In the genomic region with DNA sequence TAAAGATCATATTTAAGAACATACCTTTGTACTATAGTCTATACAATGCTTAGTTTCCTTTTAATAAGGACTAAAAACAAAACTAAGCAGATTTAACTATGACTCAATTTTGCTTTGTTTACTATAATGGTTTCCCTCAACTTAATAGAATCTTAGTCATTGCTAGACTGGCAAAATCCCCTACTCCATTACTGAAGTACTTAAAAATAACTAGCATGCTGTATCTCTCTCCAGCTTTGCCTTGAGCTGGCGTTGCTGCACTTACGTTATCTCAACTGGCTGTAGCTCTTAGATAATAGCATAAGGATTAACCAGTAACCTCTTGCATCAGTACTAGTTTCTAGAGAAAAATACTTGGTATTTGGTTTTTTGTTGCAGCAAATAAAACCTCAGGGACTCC, we compare ENCODE assay signal across 24 mouse cellular contexts.
DNase-seq lines count a peak whose midpoint lies in the region; ATAC-seq and TF ChIP-seq lines count a peak whose summit lies in the region.
"Had no signal": no experiment of that assay in that cellular context is flagged by ENCODE, and none has a peak within 500 bp of the region (broad histone marks: within the 10 kb centered on the region; RNA-seq: fewer than 3 reads in every experiment).

No protein-coding gene starts in this region.

- H3K79me2 ChIP-seq in MEL (ENCODE audit: control insufficient read depth, insufficient read depth, low read length, poor library complexity): no peaks in the 10 kb centered on the region

- H3K27ac ChIP-seq in MEL (ENCODE audit: control insufficient read depth, low read depth, low read length): peak overlapping the region; percentile 62
- peak overlapping the region; percentile 66; the same call in 1 of the 2 replicates for H3K27ac ChIP-seq in liver, embryonic 12.5 days
- H3K27ac ChIP-seq in layer of hippocampus, adult 2 months: no peak overlapping the region
- H3K27ac ChIP-seq in forebrain, embryonic 14.5 days (ENCODE audit: low read depth, low read length): no peak overlapping the region
- H3K27ac ChIP-seq: embryonic facial prominence, embryonic 10.5 days; heart, adult 2 months; hindbrain, embryonic 15.5 days; left cerebral cortex, adult 2 months; lung, embryonic 15.5 days; neural tube, embryonic 15.5 days had no signal

- no peak overlapping the region for H3K4me3 ChIP-seq in MEL (ENCODE audit: control insufficient read depth in 1 of 2, insufficient read depth in 1 of 2, low read depth in 2 of 2, low read length in 2 of 2)
- no peak overlapping the region for H3K4me3 ChIP-seq in liver, embryonic 12.5 days
- H3K4me3 ChIP-seq in layer of hippocampus, adult 2 months: no peak overlapping the region
- H3K4me3 ChIP-seq in forebrain, embryonic 14.5 days (ENCODE audit: low read depth, low read length): no peak overlapping the region
- H3K4me3 ChIP-seq: embryonic facial prominence, embryonic 10.5 days; heart, adult 2 months; hindbrain, embryonic 15.5 days; left cerebral cortex, adult 2 months; lung, embryonic 15.5 days; neural tube, embryonic 15.5 days had no signal

- ATAC-seq in erythroblast, adult 5-6 weeks (replicated peaks; ENCODE audit: low FRiP score, poor library complexity, severe bottlenecking): peak; percentile 87
- peak; percentile 85 for ATAC-seq in liver, embryonic 12.5 days
- peak; percentile 82 for ATAC-seq in megakaryocyte progenitor cell, adult 5-6 weeks (replicated peaks; ENCODE audit: poor library complexity)
- no peak for ATAC-seq in forebrain, embryonic 14.5 days
- ATAC-seq: intestine, embryonic 16.5 days had no signal

- 29% methylated on average over 2 of the region's 2 CpGs for WGBS in liver, embryonic 12.5 days (ENCODE audit: insufficient replicate concordance)
- WGBS in forebrain, embryonic 14.5 days: 85% methylated on average over 2 of the region's 2 CpGs

- TF ChIP-seq EP300 in MEL (IDR thresholded peaks at IDR 0.05; ENCODE audit: low read depth in 1 of 2, low read length in 2 of 2): peak; percentile 92 to 94

- peaks cover 16 to 20% of the 10 kb centered on the region in 2 experiments for H3K36me3 ChIP-seq in MEL (ENCODE audit: control insufficient read depth in 1 of 2, insufficient read depth in 2 of 2, low read length in 2 of 2)
- peaks cover 59% of the 10 kb centered on the region for H3K36me3 ChIP-seq in liver, embryonic 12.5 days
- peaks cover 77% of the 10 kb centered on the region for H3K36me3 ChIP-seq in forebrain, embryonic 14.5 days (ENCODE audit: control insufficient read depth, insufficient read depth, low read length)

- H3K9me3 ChIP-seq in MEL (replicated peaks; ENCODE audit: insufficient read depth, low read length): no peaks in the 10 kb centered on the region
- 0 out of 2 replicates have a peak, but pooled peaks cover 2% of the 10 kb centered on the region for H3K9me3 ChIP-seq in liver, embryonic 12.5 days (replicated peaks)
- H3K9me3 ChIP-seq in forebrain, embryonic 14.5 days (replicated peaks; ENCODE audit: control insufficient read depth, low read length): no peaks in the 10 kb centered on the region
- H3K9me3 ChIP-seq: embryonic facial prominence, embryonic 10.5 days; hindbrain, embryonic 15.5 days; lung, embryonic 15.5 days; neural tube, embryonic 15.5 days had no signal

- H3K4me2 ChIP-seq in liver, embryonic 12.5 days: peak overlapping the region; percentile 34
- no peak overlapping the region for H3K4me2 ChIP-seq in forebrain, embryonic 14.5 days (ENCODE audit: low read length)
- H3K4me2 ChIP-seq: hindbrain, embryonic 15.5 days; lung, embryonic 15.5 days; neural tube, embryonic 15.5 days had no signal

- TF ChIP-seq POLR2A in MEL (IDR thresholded peaks at IDR 0.05; ENCODE audit: control insufficient read depth in 1 of 2, insufficient read depth in 1 of 2, low read depth in 1 of 2, low read length in 2 of 2, poor library complexity in 1 of 2): no peak

- DNase-seq in MEL (ENCODE audit: low read depth, low spot score): peak; percentile 80
- no peak for DNase-seq in layer of hippocampus, adult 2 months (ENCODE audit: low spot score in 2 of 2)
- no peak for DNase-seq in layer of hippocampus, adult 18-20 months (ENCODE audit: low spot score in 2 of 2)
- no peak for DNase-seq in cerebellum, postnatal 10 days
- DNase-seq in forebrain, embryonic 14.5 days (ENCODE audit: low spot score): no peak
- DNase-seq: adrenal gland, adult 8-10 months; B cell, adult 2 months; cerebellum, adult 2 months; gastrocnemius, postnatal 36 days; heart, adult 2 months; heart, postnatal 4 days; kidney, adult 9 months; kidney, postnatal 14 days; layer of hippocampus, adult 9-11 months; lung, postnatal 36 days had no signal

- TF ChIP-seq RAD21 in MEL (IDR thresholded peaks at IDR 0.05; ENCODE audit: low read depth, low read length): no peak

- peaks cover 8 to 11% of the 10 kb centered on the region in 2 experiments for H3K4me1 ChIP-seq in MEL (ENCODE audit: control insufficient read depth in 1 of 2, insufficient read depth in 2 of 2, low read length in 2 of 2)
- peaks cover 23% of the 10 kb centered on the region for H3K4me1 ChIP-seq in liver, embryonic 12.5 days
- no peaks in the 10 kb centered on the region for H3K4me1 ChIP-seq in forebrain, embryonic 14.5 days (ENCODE audit: control insufficient read depth, insufficient read depth, low read length)
- H3K4me1 ChIP-seq: embryonic facial prominence, embryonic 10.5 days; hindbrain, embryonic 15.5 days; lung, embryonic 15.5 days; neural tube, embryonic 15.5 days had no signal

- H3K9ac ChIP-seq in MEL (ENCODE audit: control insufficient read depth, low read depth, low read length, poor library complexity, severe bottlenecking): no peak overlapping the region
- H3K9ac ChIP-seq in liver, embryonic 12.5 days: no peak overlapping the region
- no peak overlapping the region for H3K9ac ChIP-seq in forebrain, embryonic 14.5 days (ENCODE audit: low read length)
- H3K9ac ChIP-seq: hindbrain, embryonic 15.5 days; lung, embryonic 15.5 days; neural tube, embryonic 15.5 days had no signal

- no peak for TF ChIP-seq CTCF in MEL (IDR thresholded peaks at IDR 0.05 in 2 of 3, conservative IDR thresholded peaks at IDR 0.05 in 1 of 3; ENCODE audit: control insufficient read depth in 1 of 3, insufficient read depth in 1 of 3, low read depth in 2 of 3, low read length in 3 of 3, poor library complexity in 1 of 3, severe bottlenecking in 1 of 3)
- TF ChIP-seq CTCF in layer of hippocampus, adult 2 months (conservative IDR thresholded peaks at IDR 0.05): no peak

- H3K27me3 ChIP-seq in MEL (ENCODE audit: control insufficient read depth in 1 of 2, insufficient read depth in 2 of 2, low read length in 2 of 2): no peaks in the 10 kb centered on the region
- no peaks in the 10 kb centered on the region for H3K27me3 ChIP-seq in liver, embryonic 12.5 days (replicated peaks)
- H3K27me3 ChIP-seq in forebrain, embryonic 14.5 days (replicated peaks; ENCODE audit: control insufficient read depth, insufficient read depth, low read length): no peaks in the 10 kb centered on the region
- H3K27me3 ChIP-seq: hindbrain, embryonic 15.5 days; lung, embryonic 15.5 days; neural tube, embryonic 15.5 days had no signal

TF ChIP-seq in MEL, 35 proteins besides CTCF, POLR2A, EP300 and RAD21:
- no peak for TF ChIP-seq ZMIZ1 (IDR thresholded peaks at IDR 0.05; ENCODE audit: low read depth, low read length)
- TF ChIP-seq GATA1 (IDR thresholded peaks at IDR 0.05; ENCODE audit: low read depth, low read length): peak; percentile 95
- TF ChIP-seq TAL1 (IDR thresholded peaks at IDR 0.05; ENCODE audit: low read length): 0 out of 2 replicates have a peak, but pooled peaks have one; percentile 33
- TF ChIP-seq MEF2A (IDR thresholded peaks at IDR 0.05; ENCODE audit: extremely low read depth, insufficient replicate concordance, low read depth, low read length, poor library complexity, severe bottlenecking): peak; percentile 75; the same call in 1 of the 2 replicates
- TF ChIP-seq ETS1 (IDR thresholded peaks at IDR 0.05; ENCODE audit: low read depth, low read length): peak; percentile 77
- no peak for TF ChIP-seq BHLHE40 (IDR thresholded peaks at IDR 0.05; ENCODE audit: borderline replicate concordance, low read depth, low read length)
- peak; percentile 59; the same call in 1 of the 2 replicates for TF ChIP-seq RCOR1 (IDR thresholded peaks at IDR 0.05; ENCODE audit: low read depth, low read length)
- 0 out of 2 replicates have a peak, but pooled peaks have one; percentile 50 for TF ChIP-seq MXI1 (IDR thresholded peaks at IDR 0.05; ENCODE audit: low read depth, low read length)
- TF ChIP-seq MAFK (IDR thresholded peaks at IDR 0.05; ENCODE audit: borderline replicate concordance, low read depth, low read length): 0 out of 2 replicates have a peak, but pooled peaks have one; percentile 11
- no peak for TF ChIP-seq TBP (IDR thresholded peaks at IDR 0.05; ENCODE audit: low read depth, low read length)
- peak; percentile 70 for TF ChIP-seq SIN3A (IDR thresholded peaks at IDR 0.05; ENCODE audit: low read length)
- TF ChIP-seq TCF12 (IDR thresholded peaks at IDR 0.05; ENCODE audit: low read depth, low read length): peak; percentile 92
- TF ChIP-seq MAZ (IDR thresholded peaks at IDR 0.05; ENCODE audit: low read depth, low read length): no peak

Comparison
In these comparisons a context has a peak if more than half of its experiments do, and no peak if none do; other contexts are left out.
1. H3K27ac ChIP-seq: peak in MEL (single experiment) and liver, embryonic 12.5 days (single experiment); none in layer of hippocampus, adult 2 months (single experiment) and forebrain, embryonic 14.5 days (single experiment).